Mouse (Mus musculus): ENCODE measurements around the gene Rab31.
"Not testable (repeated sequence)": the region's sequence is repeated elsewhere in the genome, so short reads cannot be mapped to it uniquely, and the experiment has no call there.

Gene Rab31

DNA sequence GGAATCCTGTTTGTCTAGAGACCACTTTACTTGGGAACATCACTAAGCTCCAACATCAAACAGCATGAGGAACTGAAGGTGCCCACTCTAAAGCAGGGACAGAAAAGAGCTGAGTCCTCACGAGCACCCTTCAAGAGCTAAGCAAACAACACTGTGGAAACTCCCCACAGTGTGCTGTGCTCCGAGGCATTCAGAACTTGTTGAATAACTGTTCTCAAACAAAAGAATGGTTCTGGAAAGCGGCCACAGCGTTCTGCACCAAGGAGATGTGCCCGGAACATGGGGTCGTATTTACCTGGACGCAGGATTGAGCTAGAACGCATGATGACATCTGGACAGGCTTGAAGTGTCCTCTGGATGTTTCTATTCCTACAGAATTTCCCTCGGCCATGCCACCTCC is 114.6 kb downstream of the Rab31 start:
- DNase-seq: no peak

DNA sequence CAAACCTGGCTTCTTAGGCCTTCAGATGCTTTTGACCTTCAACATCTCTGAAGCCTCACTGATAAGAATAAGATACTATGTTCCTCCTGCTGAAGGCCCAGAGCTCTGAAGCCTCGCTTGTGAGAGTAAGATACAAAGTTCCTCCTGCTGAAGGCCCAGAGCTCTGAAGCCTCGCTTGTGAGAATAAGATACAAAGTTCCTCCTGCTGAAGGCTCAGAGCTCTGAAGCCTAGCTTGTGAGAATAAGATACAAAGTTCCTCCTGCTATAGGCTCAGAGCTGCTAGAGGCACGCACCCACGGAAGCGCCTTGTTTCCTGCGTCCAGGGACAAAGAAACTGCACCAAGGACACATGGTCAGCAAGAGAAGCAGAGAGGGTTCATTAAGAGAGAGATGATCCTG is 115.8 kb downstream of the Rab31 start:
- no peak for DNase-seq

DNA sequence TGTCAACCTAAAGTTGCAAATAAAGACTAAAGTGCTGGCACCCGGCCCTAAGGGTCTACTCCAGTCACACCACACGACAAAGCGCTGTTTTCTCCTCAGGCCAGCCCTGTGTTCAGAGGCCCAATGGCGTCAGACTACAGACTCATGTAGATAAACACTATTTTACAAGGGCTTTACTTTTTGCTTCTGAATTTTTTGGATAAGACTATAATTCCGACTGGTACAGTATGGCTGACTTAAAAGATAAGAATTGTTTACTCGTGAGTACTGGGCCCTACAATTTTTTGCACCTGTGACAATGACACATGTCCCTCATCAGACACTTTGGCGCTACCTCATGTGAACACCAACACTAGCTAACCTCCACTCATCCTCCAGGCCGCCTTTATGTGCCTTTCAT is 116.5 kb downstream of the Rab31 start:
- DNase-seq: no peak

DNA sequence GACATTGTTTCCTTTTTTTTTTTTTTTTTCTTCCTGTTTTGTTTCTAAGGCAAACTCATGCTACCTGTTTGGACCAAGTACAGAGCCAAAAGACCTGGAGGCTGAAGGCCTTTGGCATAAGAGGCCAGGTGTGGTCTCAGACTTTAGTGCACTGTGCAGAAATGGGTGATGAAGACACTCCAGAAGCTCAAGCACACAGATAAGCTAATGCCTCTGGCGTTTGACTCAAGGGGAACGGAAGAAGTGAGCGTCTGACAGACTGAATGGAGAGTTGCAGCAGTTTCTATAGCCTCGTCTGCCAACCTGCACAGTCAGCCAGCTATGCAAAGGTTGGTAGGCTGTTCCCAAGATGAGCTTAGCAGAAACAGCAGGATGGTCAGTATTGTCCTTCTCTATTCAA is 116.9 kb downstream of the Rab31 start:
- DNase-seq: no peak

GRCm38 (mm10) chr17:65650598-65650997 is 122.0 kb downstream of the Rab31 start:
- peak; percentile 35 for DNase-seq

GRCm38 (mm10) chr17:65649175-65649493 is 123.4 kb downstream of the Rab31 start:
- DNase-seq: no peak

GRCm38 (mm10) chr17:65648371-65649174 is 124.0 kb downstream of the Rab31 start:
- DNase-seq: no peak

- DNase-seq: no peak
Observed at GRCm38 (mm10) chr17:65647961-65648360, 124.6 kb downstream of the Rab31 start.

GRCm38 (mm10) chr17:65647226-65647625 is 125.3 kb downstream of the Rab31 start:
- DNase-seq: no peak

DNA sequence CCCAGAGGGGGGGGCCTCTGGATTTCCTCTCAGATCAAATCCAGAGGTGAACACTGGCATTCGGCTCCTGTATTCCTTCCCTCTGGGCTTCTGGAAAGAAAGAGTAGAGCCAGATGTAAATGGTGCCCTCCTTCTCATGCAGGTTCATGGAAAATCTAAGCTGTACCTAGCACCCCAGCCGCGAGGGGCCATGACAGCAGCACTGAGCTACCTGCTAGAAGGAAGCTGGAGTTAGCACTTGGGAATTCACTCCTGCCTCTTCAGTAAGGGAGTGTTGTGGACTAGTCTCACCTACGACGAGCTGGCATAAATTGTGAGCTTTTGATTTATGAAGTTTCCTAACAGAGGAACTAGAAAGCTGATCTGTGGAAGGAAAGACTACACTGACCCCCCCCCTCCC is 129.0 kb downstream of the Rab31 start:
- no peak for DNase-seq

DNA sequence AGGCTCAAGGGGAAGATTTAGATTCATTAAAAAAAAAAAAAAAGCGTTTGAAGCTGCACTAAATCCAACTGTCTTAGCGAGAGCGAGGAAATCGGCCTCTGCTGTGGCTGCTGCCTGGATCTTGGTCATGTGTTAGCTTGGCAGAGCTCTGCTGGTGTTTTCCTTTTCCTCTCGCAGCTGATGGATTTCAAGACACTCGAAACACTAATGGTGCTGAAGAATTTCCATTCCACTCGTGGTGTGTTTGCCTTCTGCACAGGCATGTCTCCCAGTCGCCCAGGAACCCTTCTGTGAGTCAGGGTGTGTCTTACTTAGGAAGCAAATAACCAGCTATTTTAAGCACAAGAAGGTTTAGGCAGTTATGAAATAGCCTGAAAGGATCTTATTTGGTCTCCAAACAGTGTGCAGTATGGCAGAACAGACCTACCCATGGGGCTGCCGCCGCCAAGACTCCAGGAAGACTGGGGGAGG is 129.5 kb downstream of the Rab31 start:
- no peak for DNase-seq

DNA sequence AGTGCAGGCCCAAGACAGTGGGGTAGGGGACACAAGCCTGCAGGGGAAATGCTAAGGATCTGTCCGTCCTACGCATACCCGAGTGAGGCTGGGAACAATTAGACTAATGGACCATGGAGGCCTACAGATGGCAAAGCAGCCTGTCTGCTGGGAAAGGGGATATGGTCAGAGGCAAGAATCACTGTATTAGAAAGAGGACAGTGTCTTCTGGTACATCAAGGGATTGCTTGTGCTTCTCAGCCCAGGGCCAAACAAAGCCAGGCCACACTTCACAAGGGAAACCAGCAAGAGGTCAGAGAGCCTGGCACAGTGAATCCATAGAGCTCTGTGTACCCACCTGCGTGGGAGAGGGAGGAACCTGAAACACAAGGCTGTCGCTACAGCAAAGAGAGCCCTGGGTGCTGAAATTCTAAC is 130.0 kb downstream of the Rab31 start:
- no peak for DNase-seq

DNA sequence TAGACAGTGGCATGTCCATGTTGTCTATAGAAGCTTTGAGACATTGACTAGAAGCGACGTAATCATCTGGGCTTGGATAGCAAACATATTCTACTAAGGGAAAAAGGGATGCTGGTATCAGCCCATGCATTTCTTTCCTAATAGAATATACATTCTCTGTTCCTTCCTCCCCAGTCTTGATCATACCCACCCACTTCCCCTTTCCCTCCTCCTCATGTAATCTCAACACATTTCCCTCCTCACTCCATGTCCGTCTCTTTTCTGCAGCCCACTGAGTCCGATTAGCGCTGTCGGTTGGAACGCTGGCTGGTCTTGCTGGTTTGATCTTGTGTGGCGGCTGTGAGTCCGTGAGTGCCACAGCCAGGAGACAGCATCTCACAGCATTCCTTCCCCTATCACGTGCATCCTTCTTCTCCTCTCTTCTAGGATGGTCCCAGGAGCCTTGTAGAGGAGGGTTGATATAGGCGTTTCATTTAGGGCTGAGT is 130.8 kb downstream of the Rab31 start, which contains the start of gene Txndc2:
Txndc2 (minus strand) TSS at position 435 of the 485 bp plus-strand sequence.
- DNase-seq: no peak

- DNase-seq: no peak
Observed at GRCm38 (mm10) chr17:65639144-65639543, 133.4 kb downstream of the Rab31 start.

GRCm38 (mm10) chr17:65635715-65636360 is 136.7 kb downstream of the Rab31 start:
- no peak for DNase-seq

GRCm38 (mm10) chr17:65629943-65630342 is 142.6 kb downstream of the Rab31 start:
- no peak for DNase-seq

GRCm38 (mm10) chr17:65628823-65629532 is 143.6 kb downstream of the Rab31 start:
- DNase-seq: not testable (repeated sequence)

DNA sequence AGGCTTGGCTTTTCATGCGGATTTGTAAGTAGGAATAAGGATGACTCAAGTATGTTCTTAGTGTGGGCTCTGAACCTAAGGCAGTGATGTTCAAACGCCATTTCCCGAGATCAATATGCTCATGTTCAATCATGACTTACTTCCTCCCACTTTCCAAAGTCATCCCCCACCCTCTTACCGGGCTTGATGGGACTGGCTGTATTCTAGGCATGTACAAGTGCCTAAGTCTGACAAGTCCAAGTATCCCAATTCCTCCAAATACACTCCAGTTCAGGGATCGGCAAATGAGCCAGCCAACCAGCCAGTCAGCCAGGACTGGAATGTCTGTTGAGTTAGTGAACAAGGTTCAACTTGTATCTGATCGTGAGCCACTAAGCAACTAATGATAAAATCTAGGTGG is 146.3 kb downstream of the Rab31 start:
- peak; percentile 1 for DNase-seq

GRCm38 (mm10) chr17:65625563-65625962 is 147.0 kb downstream of the Rab31 start:
- peak; percentile 5 for DNase-seq

DNA sequence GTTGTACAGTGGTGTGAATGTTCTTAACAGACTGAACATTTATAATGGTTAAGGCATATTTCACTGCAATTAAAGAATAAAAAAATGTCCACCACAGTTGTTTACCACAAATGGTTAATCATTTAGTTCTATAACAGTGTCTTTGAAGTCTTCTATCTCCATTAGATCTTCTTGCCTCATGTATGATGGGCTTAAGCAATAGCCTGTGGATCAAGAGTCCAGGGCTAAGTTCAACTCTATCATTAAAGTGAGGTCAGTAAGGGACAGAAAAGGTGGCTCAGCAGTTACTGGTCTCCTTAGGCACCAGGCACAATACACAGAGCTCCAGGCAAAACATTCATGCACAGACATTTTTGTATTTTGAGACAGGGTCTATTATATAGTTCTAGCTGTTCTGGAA is 149.4 kb downstream of the Rab31 start:
- DNase-seq: no peak

DNA sequence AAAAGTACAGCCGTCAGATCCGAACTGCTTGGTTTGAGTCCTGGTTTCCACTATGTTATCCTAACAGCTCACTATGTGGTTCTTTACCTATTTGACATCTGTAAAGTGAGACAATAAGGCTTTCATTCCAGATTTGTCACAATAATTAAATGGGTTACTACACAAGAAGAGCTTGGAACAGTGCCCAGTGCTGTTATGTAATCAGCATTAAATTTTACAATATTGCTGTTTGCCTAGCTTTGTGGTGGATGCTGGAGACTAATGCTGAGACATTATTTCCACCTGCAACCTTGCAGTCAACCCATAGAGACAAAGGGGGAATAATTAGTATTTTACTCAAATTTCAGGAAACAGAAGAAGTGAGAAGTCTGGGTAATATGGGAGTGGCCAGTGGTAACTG is 154.1 kb downstream of the Rab31 start:
- DNase-seq: no peak

GRCm38 (mm10) chr17:65615678-65616077 is 156.9 kb downstream of the Rab31 start:
- no peak for DNase-seq

DNA sequence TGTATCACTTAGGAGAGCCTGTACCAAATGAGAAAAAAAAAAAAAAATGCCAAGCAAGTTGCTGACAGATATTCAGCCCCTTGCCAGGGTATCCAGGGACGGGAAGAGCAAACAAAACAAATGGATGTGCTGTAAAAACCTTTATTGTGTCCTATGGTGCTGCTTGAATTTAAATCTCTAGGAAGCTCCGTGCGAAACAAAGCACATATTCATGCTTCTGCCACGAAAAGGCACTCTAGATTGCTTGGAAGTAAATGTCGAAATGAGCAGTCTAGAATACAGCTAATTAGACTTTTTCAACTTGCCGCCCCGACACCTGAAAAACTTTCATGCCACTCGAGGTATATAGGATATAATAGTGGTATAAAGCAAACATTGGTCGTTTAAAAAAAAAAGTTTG is 158.1 kb downstream of the Rab31 start:
- DNase-seq: no peak

All from thymus, postnatal 4 days (tissue).